Mouse (Mus musculus): ENCODE results near the gene Ddx3x.
A peak's percentile ranks its signal among the peaks of the same experiment; 100 is the strongest.

Gene Ddx3x

GRCm38 (mm10) chrX:13263356-13263755, 17.4 kb upstream of the Ddx3x start:
- TF ChIP-seq CTCF (conservative IDR thresholded peaks at IDR 0.05; ENCODE audit: low read length) (no peak), POU5F1 (IDR thresholded peaks at IDR 0.05; ENCODE audit: borderline replicate concordance, low read length) (no peak), NANOG (IDR thresholded peaks at IDR 0.05; ENCODE audit: borderline replicate concordance, low read length) (no peak)
- Histone ChIP-seq H3K27me3 (ENCODE audit: insufficient read depth, low read length) (no peaks in the 10 kb centered on the region), H3K4me3 (replicated peaks; ENCODE audit: low read length) (no peak overlapping the region), H3K36me3 (ENCODE audit: insufficient read depth, low read length) (no peaks in the 10 kb centered on the region), H3K4me1 (replicated peaks; ENCODE audit: low read depth, low read length) (no peaks in the 10 kb centered on the region), H3K9me3 (ENCODE audit: low read length) (peaks cover 3% of the 10 kb centered on the region)

GRCm38 (mm10) chrX:13275519-13276137, 5.1 kb upstream of the Ddx3x start:
- Histone ChIP-seq H3K27me3 (ENCODE audit: insufficient read depth, low read length) (no peaks in the 10 kb centered on the region), H3K4me3 (replicated peaks; ENCODE audit: low read length) (no peak overlapping the region), H3K4me1 (replicated peaks; ENCODE audit: low read depth, low read length) (peaks cover 29% of the 10 kb centered on the region), H3K36me3 (ENCODE audit: insufficient read depth, low read length) (no peaks in the 10 kb centered on the region), H3K9me3 (ENCODE audit: low read length) (peaks cover 2% of the 10 kb centered on the region)
- no peak for TF ChIP-seq POU5F1 (IDR thresholded peaks at IDR 0.05; ENCODE audit: borderline replicate concordance, low read length)
- TF ChIP-seq NANOG (IDR thresholded peaks at IDR 0.05; ENCODE audit: borderline replicate concordance, low read length) = no peak
- TF ChIP-seq CTCF (conservative IDR thresholded peaks at IDR 0.05; ENCODE audit: low read length) = no peak

GRCm38 (mm10) chrX:13278996-13279395, 1.8 kb upstream of the Ddx3x start:
- H3K4me1 ChIP-seq (replicated peaks; ENCODE audit: low read depth, low read length) = peaks cover 29% of the 10 kb centered on the region
- H3K9me3 ChIP-seq (ENCODE audit: low read length) = no peaks in the 10 kb centered on the region
- H3K27me3 ChIP-seq (ENCODE audit: insufficient read depth, low read length) = no peaks in the 10 kb centered on the region
- H3K36me3 ChIP-seq (ENCODE audit: insufficient read depth, low read length) = peaks cover 13% of the 10 kb centered on the region
- TF ChIP-seq NANOG (IDR thresholded peaks at IDR 0.05; ENCODE audit: borderline replicate concordance, low read length) = no peak
- TF ChIP-seq CTCF (conservative IDR thresholded peaks at IDR 0.05; ENCODE audit: low read length) = no peak
- no peak for TF ChIP-seq POU5F1 (IDR thresholded peaks at IDR 0.05; ENCODE audit: borderline replicate concordance, low read length)
- no peak overlapping the region for H3K4me3 ChIP-seq (replicated peaks; ENCODE audit: low read length)

GRCm38 (mm10) chrX:13280037-13280408, 747 bp upstream of the Ddx3x start:
- H3K4me1 ChIP-seq (replicated peaks; ENCODE audit: low read depth, low read length) = peaks cover 31% of the 10 kb centered on the region
- no peaks in the 10 kb centered on the region for H3K27me3 ChIP-seq (ENCODE audit: insufficient read depth, low read length)
- peaks cover 24% of the 10 kb centered on the region for H3K36me3 ChIP-seq (ENCODE audit: insufficient read depth, low read length)
- TF ChIP-seq CTCF (conservative IDR thresholded peaks at IDR 0.05; ENCODE audit: low read length) (no peak), NANOG (IDR thresholded peaks at IDR 0.05; ENCODE audit: borderline replicate concordance, low read length) (no peak), POU5F1 (IDR thresholded peaks at IDR 0.05; ENCODE audit: borderline replicate concordance, low read length) (no peak)
- peak overlapping the region; percentile 90 for H3K4me3 ChIP-seq (replicated peaks; ENCODE audit: low read length)
- H3K9me3 ChIP-seq (ENCODE audit: low read length) = no peaks in the 10 kb centered on the region

GRCm38 (mm10) chrX:13281329-13282088, 739 bp downstream of the Ddx3x start:
- Histone ChIP-seq H3K36me3 (ENCODE audit: insufficient read depth, low read length) (peaks cover 39% of the 10 kb centered on the region), H3K4me3 (replicated peaks; ENCODE audit: low read length) (peak overlapping the region; percentile 90), H3K9me3 (ENCODE audit: low read length) (no peaks in the 10 kb centered on the region), H3K4me1 (replicated peaks; ENCODE audit: low read depth, low read length) (peaks cover 23% of the 10 kb centered on the region), H3K27me3 (ENCODE audit: insufficient read depth, low read length) (no peaks in the 10 kb centered on the region)
- TF ChIP-seq POU5F1 (IDR thresholded peaks at IDR 0.05; ENCODE audit: borderline replicate concordance, low read length) (no peak), NANOG (IDR thresholded peaks at IDR 0.05; ENCODE audit: borderline replicate concordance, low read length) (no peak), CTCF (conservative IDR thresholded peaks at IDR 0.05; ENCODE audit: low read length) (no peak)

GRCm38 (mm10) chrX:13282089-13282850, 1.5 kb downstream of the Ddx3x start:
- no peak for TF ChIP-seq NANOG (IDR thresholded peaks at IDR 0.05; ENCODE audit: borderline replicate concordance, low read length)
- no peak for TF ChIP-seq POU5F1 (IDR thresholded peaks at IDR 0.05; ENCODE audit: borderline replicate concordance, low read length)
- no peak for TF ChIP-seq CTCF (conservative IDR thresholded peaks at IDR 0.05; ENCODE audit: low read length)
- no peaks in the 10 kb centered on the region for H3K9me3 ChIP-seq (ENCODE audit: low read length)
- H3K4me1 ChIP-seq (replicated peaks; ENCODE audit: low read depth, low read length) = peaks cover 23% of the 10 kb centered on the region
- H3K27me3 ChIP-seq (ENCODE audit: insufficient read depth, low read length) = no peaks in the 10 kb centered on the region
- peaks cover 44% of the 10 kb centered on the region for H3K36me3 ChIP-seq (ENCODE audit: insufficient read depth, low read length)
- H3K4me3 ChIP-seq (replicated peaks; ENCODE audit: low read length) = peak overlapping the region; percentile 87

- H3K36me3 ChIP-seq (ENCODE audit: insufficient read depth, low read length) = peaks cover 79% of the 10 kb centered on the region
- TF ChIP-seq CTCF (conservative IDR thresholded peaks at IDR 0.05; ENCODE audit: low read length) (no peak), POU5F1 (IDR thresholded peaks at IDR 0.05; ENCODE audit: borderline replicate concordance, low read length) (no peak), NANOG (IDR thresholded peaks at IDR 0.05; ENCODE audit: borderline replicate concordance, low read length) (no peak)
- peaks cover 11% of the 10 kb centered on the region; the same call in 1 of the 2 replicates for H3K4me1 ChIP-seq (replicated peaks; ENCODE audit: low read depth, low read length)
- H3K9me3 ChIP-seq (ENCODE audit: low read length) = no peaks in the 10 kb centered on the region
- no peaks in the 10 kb centered on the region for H3K27me3 ChIP-seq (ENCODE audit: insufficient read depth, low read length)
- H3K4me3 ChIP-seq (replicated peaks; ENCODE audit: low read length) = 0 out of 2 replicates have a peak overlapping the region, but pooled peaks have one; percentile 7
These were observed 5.0 kb downstream of the Ddx3x start for GRCm38 (mm10) chrX:13285772-13286171.
